Comparison of ENCODE assay signal across 16 mouse cellular contexts in the genomic region with DNA sequence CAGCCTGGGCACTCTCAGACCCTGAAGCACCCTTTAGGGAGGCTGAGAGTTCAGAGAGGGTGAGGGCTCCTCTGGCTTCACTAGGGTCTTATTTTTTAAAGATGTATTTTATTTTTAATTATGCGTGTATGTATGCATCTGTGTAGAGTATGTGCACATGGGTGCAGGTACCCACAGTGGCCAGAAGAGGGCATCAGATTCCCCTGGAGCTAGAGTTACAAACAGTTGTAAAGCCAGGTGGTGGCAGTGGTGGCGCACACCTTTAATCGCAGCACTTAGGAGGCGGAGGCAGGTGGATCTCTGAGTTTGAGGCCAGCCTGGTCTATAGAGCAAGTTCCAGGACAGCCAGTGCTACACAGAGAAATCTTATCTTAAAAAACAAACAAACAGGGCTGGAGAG. TPM values are rescaled to one million over a fixed set of nuclear protein-coding genes. Genes with fewer than 3 reads are reported as not detected.
DNase-seq lines count a peak whose midpoint lies in the region; ATAC-seq and TF ChIP-seq lines count a peak whose summit lies in the region.
"Had no signal": no experiment of that assay in that cellular context is flagged by ENCODE, and none has a peak within 500 bp of the region (broad histone marks: within the 10 kb centered on the region; RNA-seq: fewer than 3 reads in every experiment).

No protein-coding gene starts in this region.

- no peak overlapping the region for H3K27ac ChIP-seq in intestine, postnatal 0 days (ENCODE audit: low read depth, low read length)
- H3K27ac ChIP-seq in intestine, embryonic 16.5 days (ENCODE audit: low read length), result no peak overlapping the region
- no peak overlapping the region for H3K27ac ChIP-seq in lung, embryonic 14.5 days (ENCODE audit: low read depth)
- no peak overlapping the region for H3K27ac ChIP-seq in stomach, postnatal 0 days (replicated peaks)
- H3K27ac ChIP-seq: embryonic facial prominence, embryonic 13.5 days; limb, embryonic 13.5 days; midbrain, embryonic 15.5 days had no signal

- no peak for TF ChIP-seq POLR2A in lung, adult 2 months (IDR thresholded peaks at IDR 0.05; ENCODE audit: borderline replicate concordance, extremely low read depth, low read depth, low read length)

- no peaks in the 10 kb centered on the region for H3K9me3 ChIP-seq in intestine, postnatal 0 days (ENCODE audit: control insufficient read depth)
- no peaks in the 10 kb centered on the region for H3K9me3 ChIP-seq in intestine, embryonic 16.5 days (ENCODE audit: control insufficient read depth, low read length)
- H3K9me3 ChIP-seq in lung, embryonic 14.5 days (ENCODE audit: low read depth, low read length), result no peaks in the 10 kb centered on the region
- no peaks in the 10 kb centered on the region for H3K9me3 ChIP-seq in stomach, postnatal 0 days (ENCODE audit: control insufficient read depth, low read length)
- H3K9me3 ChIP-seq: embryonic facial prominence, embryonic 13.5 days; midbrain, embryonic 15.5 days had no signal

- no peaks in the 10 kb centered on the region for H3K27me3 ChIP-seq in intestine, postnatal 0 days (replicated peaks; ENCODE audit: control insufficient read depth, insufficient read depth, low read length)
- no peaks in the 10 kb centered on the region for H3K27me3 ChIP-seq in intestine, embryonic 16.5 days (replicated peaks; ENCODE audit: control insufficient read depth, insufficient read depth, low read length)
- H3K27me3 ChIP-seq in lung, embryonic 14.5 days (ENCODE audit: insufficient read depth, low read length), result no peaks in the 10 kb centered on the region
- no peaks in the 10 kb centered on the region for H3K27me3 ChIP-seq in stomach, postnatal 0 days (ENCODE audit: control insufficient read depth, insufficient read depth, low read length)
- H3K27me3 ChIP-seq: CH12.LX; embryonic facial prominence, embryonic 13.5 days; heart, embryonic 12.5 days; limb, embryonic 13.5 days; midbrain, embryonic 15.5 days had no signal

- ATAC-seq in CD4-positive, CD25-positive, alpha-beta regulatory T cell, adult 4 months, result no peak
- no peak for ATAC-seq in intestine, postnatal 0 days
- no peak for ATAC-seq in intestine, embryonic 16.5 days
- ATAC-seq in lung, embryonic 14.5 days (ENCODE audit: insufficient read depth), result no peak
- no peak for ATAC-seq in stomach, postnatal 0 days (ENCODE audit: low FRiP score, low TSS enrichment)
- ATAC-seq: midbrain, embryonic 15.5 days had no signal

- H3K4me1 ChIP-seq in intestine, postnatal 0 days (replicated peaks; ENCODE audit: control insufficient read depth, insufficient read depth, low read length), result no peaks in the 10 kb centered on the region
- H3K4me1 ChIP-seq in intestine, embryonic 16.5 days (ENCODE audit: control insufficient read depth, insufficient read depth, low read length), result peaks cover 13% of the 10 kb centered on the region; the same call in 1 of the 2 replicates
- peaks cover 15% of the 10 kb centered on the region for H3K4me1 ChIP-seq in lung, embryonic 14.5 days (ENCODE audit: insufficient read depth)
- H3K4me1 ChIP-seq in lung, adult 2 months (ENCODE audit: control insufficient read depth, insufficient read depth, low read length), result no peaks in the 10 kb centered on the region; the same call in 1 of the 2 replicates
- 0 out of 2 replicates have a peak, but pooled peaks cover 3% of the 10 kb centered on the region for H3K4me1 ChIP-seq in stomach, postnatal 0 days (replicated peaks; ENCODE audit: control insufficient read depth, insufficient read depth)
- H3K4me1 ChIP-seq: midbrain, embryonic 15.5 days had no signal

- H3K4me3 ChIP-seq in intestine, postnatal 0 days (ENCODE audit: low read depth, low read length), result no peak overlapping the region
- no peak overlapping the region for H3K4me3 ChIP-seq in intestine, embryonic 16.5 days (ENCODE audit: low read length)
- H3K4me3 ChIP-seq in lung, embryonic 14.5 days (ENCODE audit: low read depth, low read length), result no peak overlapping the region
- no peak overlapping the region for H3K4me3 ChIP-seq in lung, adult 2 months (replicated peaks; ENCODE audit: extremely low read depth, low read depth, low read length)
- no peak overlapping the region for H3K4me3 ChIP-seq in stomach, postnatal 0 days (ENCODE audit: low read depth, low read length)
- H3K4me3 ChIP-seq: embryonic facial prominence, embryonic 13.5 days; heart, embryonic 12.5 days; limb, embryonic 13.5 days; midbrain, embryonic 15.5 days had no signal

- H3K4me2 ChIP-seq in intestine, postnatal 0 days (replicated peaks; ENCODE audit: low read depth), result no peak overlapping the region
- H3K4me2 ChIP-seq in intestine, embryonic 16.5 days (ENCODE audit: low read depth, low read length), result no peak overlapping the region
- no peak overlapping the region for H3K4me2 ChIP-seq in lung, embryonic 14.5 days
- no peak overlapping the region for H3K4me2 ChIP-seq in stomach, postnatal 0 days (replicated peaks; ENCODE audit: low read depth)
- H3K4me2 ChIP-seq: embryonic facial prominence, embryonic 13.5 days; heart, embryonic 12.5 days; limb, embryonic 13.5 days; midbrain, embryonic 15.5 days had no signal

- peak; percentile 31 for DNase-seq in CD4-positive, CD25-positive, alpha-beta regulatory T cell, adult 2 months (ENCODE audit: low read depth, low spot score)
- DNase-seq in lung, embryonic 14.5 days, result no peak
- no peak for DNase-seq in lung, adult 2 months
- DNase-seq in stomach, postnatal 0 days (ENCODE audit: low spot score), result no peak
- DNase-seq in adrenal gland, postnatal 36 days, result no peak
- DNase-seq: cerebellum, adult 9-11 months; gastrocnemius, postnatal 10 days; right cerebral cortex, adult 18-20 months had no signal

- TF ChIP-seq EP300 in stomach, postnatal 0 days (optimal IDR thresholded peaks at IDR 0.05), result no peak

- peak; percentile 36; the same call in 1 of the 2 replicates for TF ChIP-seq CTCF in intestine, postnatal 0 days (IDR thresholded peaks at IDR 0.05; ENCODE audit: low read depth)
- TF ChIP-seq CTCF in lung, embryonic 14.5 days (IDR thresholded peaks at IDR 0.05; ENCODE audit: low read depth), result peak; percentile 46
- TF ChIP-seq CTCF in lung, adult 2 months (IDR thresholded peaks at IDR 0.05; ENCODE audit: insufficient read depth, low read length), result no peak
- peak; percentile 30; the same call in 1 of the 2 replicates for TF ChIP-seq CTCF in stomach, postnatal 0 days (IDR thresholded peaks at IDR 0.05; ENCODE audit: low read depth)

- 96% methylated on average over 4 of the region's 4 CpGs for WGBS in intestine, postnatal 0 days
- WGBS in intestine, embryonic 16.5 days, result 96% methylated on average over 4 of the region's 4 CpGs
- 94% methylated on average over 4 of the region's 4 CpGs for WGBS in lung, embryonic 14.5 days
- 97% methylated on average over 4 of the region's 4 CpGs for WGBS in lung, adult 2 months
- 96% methylated on average over 4 of the region's 4 CpGs for WGBS in stomach, postnatal 0 days

- no peak overlapping the region for H3K9ac ChIP-seq in intestine, postnatal 0 days (ENCODE audit: low read depth, low read length)
- no peak overlapping the region for H3K9ac ChIP-seq in intestine, embryonic 16.5 days (ENCODE audit: low read depth, low read length)
- H3K9ac ChIP-seq in lung, embryonic 14.5 days, result no peak overlapping the region
- H3K9ac ChIP-seq in stomach, postnatal 0 days (ENCODE audit: low read length), result no peak overlapping the region
- H3K9ac ChIP-seq: embryonic facial prominence, embryonic 13.5 days; heart, embryonic 12.5 days; limb, embryonic 13.5 days; midbrain, embryonic 15.5 days had no signal

- H3K36me3 ChIP-seq in intestine, postnatal 0 days (ENCODE audit: control insufficient read depth, insufficient read depth), result no peaks in the 10 kb centered on the region
- H3K36me3 ChIP-seq in intestine, embryonic 16.5 days (ENCODE audit: control insufficient read depth, insufficient read depth, low read length), result no peaks in the 10 kb centered on the region
- no peaks in the 10 kb centered on the region for H3K36me3 ChIP-seq in lung, embryonic 14.5 days (ENCODE audit: insufficient read depth)
- no peaks in the 10 kb centered on the region for H3K36me3 ChIP-seq in stomach, postnatal 0 days (ENCODE audit: control insufficient read depth, insufficient read depth, low read length)
- H3K36me3 ChIP-seq: embryonic facial prominence, embryonic 13.5 days; heart, embryonic 12.5 days; limb, embryonic 13.5 days; midbrain, embryonic 15.5 days had no signal

RNA-seq across cellular contexts. Expression of gene Rpl29, which starts 20.2 kb away (rescaled TPM):
- polyA plus RNA-seq in CD4-positive, CD25-positive, alpha-beta regulatory T cell, adult 4 months (2017; shearing (Covaris generic)), result 1,000 to 10,000 TPM; 1,164 to 1,338 TPM
- 539 and 575 TPM in 2 replicates for polyA plus RNA-seq in intestine, postnatal 0 days (2015; fragmentation: Nextera tagmentation; extraction: Ambion mirVana)
- 866 and 931 TPM in 2 replicates for polyA plus RNA-seq in intestine, embryonic 16.5 days (2015; fragmentation: Nextera tagmentation; extraction: Ambion mirVana)
- polyA plus RNA-seq in lung, embryonic 14.5 days (2014; fragmentation: Nextera tagmentation; extraction: Ambion mirVana), result 1,268 and 1,276 TPM in 2 replicates
- polyA plus RNA-seq in lung, adult 2 months (2012; rRNA removed), result 288 and 319 TPM in 2 replicates
- polyA plus RNA-seq in stomach, postnatal 0 days (2015; fragmentation: Nextera tagmentation; extraction: Ambion mirVana), result 810 and 847 TPM in 2 replicates
- total RNA-seq in adrenal gland, postnatal 36 days (2021), result 100 to 1,000 TPM; 403 to 411 TPM

RNA-seq across cellular contexts. Expression of gene Acy1, which starts 29.0 kb away (rescaled TPM):
- 10 to 100 TPM; 11.6 to 12.2 TPM for polyA plus RNA-seq in CD4-positive, CD25-positive, alpha-beta regulatory T cell, adult 4 months (2017; shearing (Covaris generic))
- 42.2 and 43.2 TPM in 2 replicates for polyA plus RNA-seq in intestine, postnatal 0 days (2015; fragmentation: Nextera tagmentation; extraction: Ambion mirVana)
- polyA plus RNA-seq in intestine, embryonic 16.5 days (2015; fragmentation: Nextera tagmentation; extraction: Ambion mirVana), result 59.8 and 59.9 TPM in 2 replicates
- 33.2 and 34.9 TPM in 2 replicates for polyA plus RNA-seq in lung, embryonic 14.5 days (2014; fragmentation: Nextera tagmentation; extraction: Ambion mirVana)
- polyA plus RNA-seq in lung, adult 2 months (2012; rRNA removed), result 6.5 and 10.0 TPM in 2 replicates
- 20.7 and 23.9 TPM in 2 replicates for polyA plus RNA-seq in stomach, postnatal 0 days (2015; fragmentation: Nextera tagmentation; extraction: Ambion mirVana)
- total RNA-seq in adrenal gland, postnatal 36 days (2021), result 10 to 100 TPM; 11.7 to 14.8 TPM

RNA-seq across cellular contexts. Expression of gene Abhd14b, which starts 38.2 kb away (rescaled TPM):
- 10 to 100 TPM; 19.4 to 21.2 TPM for polyA plus RNA-seq in CD4-positive, CD25-positive, alpha-beta regulatory T cell, adult 4 months (2017; shearing (Covaris generic))
- polyA plus RNA-seq in intestine, postnatal 0 days (2015; fragmentation: Nextera tagmentation; extraction: Ambion mirVana), result 35.9 and 38.1 TPM in 2 replicates
- polyA plus RNA-seq in intestine, embryonic 16.5 days (2015; fragmentation: Nextera tagmentation; extraction: Ambion mirVana), result 34.3 and 34.4 TPM in 2 replicates
- polyA plus RNA-seq in lung, embryonic 14.5 days (2014; fragmentation: Nextera tagmentation; extraction: Ambion mirVana), result 10.0 and 11.0 TPM in 2 replicates
- 80.0 and 80.9 TPM in 2 replicates for polyA plus RNA-seq in lung, adult 2 months (2012; rRNA removed)
- polyA plus RNA-seq in stomach, postnatal 0 days (2015; fragmentation: Nextera tagmentation; extraction: Ambion mirVana), result 39.0 and 46.0 TPM in 2 replicates
- 10 to 100 TPM; 25.2 to 45.0 TPM for total RNA-seq in adrenal gland, postnatal 36 days (2021)

RNA-seq across cellular contexts. Expression of gene Abhd14a, which starts 38.4 kb away (rescaled TPM):
- 10 to 100 TPM; 10.5 to 24.2 TPM for polyA plus RNA-seq in CD4-positive, CD25-positive, alpha-beta regulatory T cell, adult 4 months (2017; shearing (Covaris generic))
- polyA plus RNA-seq in intestine, postnatal 0 days (2015; fragmentation: Nextera tagmentation; extraction: Ambion mirVana), result 20.8 and 21.0 TPM in 2 replicates
- 50.2 and 52.0 TPM in 2 replicates for polyA plus RNA-seq in intestine, embryonic 16.5 days (2015; fragmentation: Nextera tagmentation; extraction: Ambion mirVana)
- polyA plus RNA-seq in lung, embryonic 14.5 days (2014; fragmentation: Nextera tagmentation; extraction: Ambion mirVana), result 46.0 and 48.4 TPM in 2 replicates
- 27.2 and 34.4 TPM in 2 replicates for polyA plus RNA-seq in lung, adult 2 months (2012; rRNA removed)
- 23.1 and 23.2 TPM in 2 replicates for polyA plus RNA-seq in stomach, postnatal 0 days (2015; fragmentation: Nextera tagmentation; extraction: Ambion mirVana)
- total RNA-seq in adrenal gland, postnatal 36 days (2021), result 10 to 100 TPM; 18.9 to 20.2 TPM

RNA-seq across cellular contexts. Expression of gene Dusp7, which starts 40.7 kb away (rescaled TPM):
- polyA plus RNA-seq in CD4-positive, CD25-positive, alpha-beta regulatory T cell, adult 4 months (2017; shearing (Covaris generic)), result 10 to 100 TPM; 16.2 to 21.1 TPM
- polyA plus RNA-seq in intestine, postnatal 0 days (2015; fragmentation: Nextera tagmentation; extraction: Ambion mirVana), result 4.6 TPM in 2 replicates
- 4.8 and 6.3 TPM in 2 replicates for polyA plus RNA-seq in intestine, embryonic 16.5 days (2015; fragmentation: Nextera tagmentation; extraction: Ambion mirVana)
- polyA plus RNA-seq in lung, embryonic 14.5 days (2014; fragmentation: Nextera tagmentation; extraction: Ambion mirVana), result 23.9 and 27.3 TPM in 2 replicates
- 223 and 262 TPM in 2 replicates for polyA plus RNA-seq in lung, adult 2 months (2012; rRNA removed)
- 12.3 and 12.7 TPM in 2 replicates for polyA plus RNA-seq in stomach, postnatal 0 days (2015; fragmentation: Nextera tagmentation; extraction: Ambion mirVana)
- 10 to 100 TPM; 16.4 to 24.1 TPM for total RNA-seq in adrenal gland, postnatal 36 days (2021)
